Mouse (Mus musculus) megakaryocyte progenitor cell, adult 5-6 weeks (primary cell): ENCODE measurements around the gene Hebp1. TPM values are rescaled to one million over a fixed set of nuclear protein-coding genes. Genes with fewer than 3 reads are reported as not detected.

Source experiments
- ATAC-seq: replicated peaks from 2 replicates; pipeline ENCODE4 v1.8.0; 2016; ENCODE audit warnings: mild to moderate bottlenecking, moderate TSS enrichment, inconsistent platforms; ENCODE audit not compliant: poor library complexity
- total RNA-seq, 2 experiments: library from RNA; stranded (forward) in 1 of 2; stranded (reverse) in 1 of 2; fragments of 157-497, 149-512 nt in 1 of 2; fragments of 200-1000 nt in 1 of 2; gene quantifications; 2 replicates each; pipeline versions ENCODE4 v1.2.3 to v1.2.4; 2015 to 2017

Gene Hebp1
- total RNA-seq, 2 experiments from 2014 or later: 12.9 to 21.2 TPM

DNA sequence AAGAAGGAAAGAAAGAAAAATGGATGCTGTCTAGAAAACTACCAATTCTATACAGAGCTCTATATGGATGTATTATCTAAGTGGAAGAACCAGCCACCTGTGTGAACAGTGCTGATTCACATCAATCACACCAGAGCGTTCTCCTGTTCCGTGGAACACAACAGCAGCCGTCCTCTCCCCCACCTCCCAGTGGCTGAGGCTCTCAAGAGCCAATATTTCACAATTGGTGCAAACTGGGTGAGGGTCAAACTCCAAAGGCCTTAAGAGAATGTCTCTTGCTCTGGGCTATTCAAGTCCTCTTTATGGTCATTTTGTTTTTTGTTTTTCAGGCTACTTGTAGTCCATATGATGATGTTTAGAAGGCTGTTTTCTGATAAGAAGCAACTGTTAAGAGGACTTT is 32.6 kb downstream of the Hebp1 start:
- ATAC-seq: no peak

DNA sequence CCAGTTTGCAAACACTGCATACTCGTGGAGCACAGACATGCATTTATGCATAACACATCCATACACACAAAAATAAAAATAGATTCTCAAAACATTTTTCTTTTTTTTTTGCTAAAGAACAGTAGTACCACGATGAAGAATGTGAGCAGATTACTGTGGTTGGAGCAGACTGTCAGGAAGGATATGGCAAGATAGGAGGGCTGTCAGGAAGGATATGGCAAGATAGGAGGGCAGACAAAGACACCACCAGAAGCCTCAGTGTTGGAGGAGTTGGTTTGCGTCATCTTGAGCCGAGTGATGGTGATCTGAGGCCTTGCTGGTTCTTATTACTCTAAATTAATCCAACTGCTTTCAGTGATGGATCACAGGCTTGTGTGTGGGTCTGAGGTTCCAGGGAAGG is 35.0 kb downstream of the Hebp1 start:
- ATAC-seq: peak; percentile 34

DNA sequence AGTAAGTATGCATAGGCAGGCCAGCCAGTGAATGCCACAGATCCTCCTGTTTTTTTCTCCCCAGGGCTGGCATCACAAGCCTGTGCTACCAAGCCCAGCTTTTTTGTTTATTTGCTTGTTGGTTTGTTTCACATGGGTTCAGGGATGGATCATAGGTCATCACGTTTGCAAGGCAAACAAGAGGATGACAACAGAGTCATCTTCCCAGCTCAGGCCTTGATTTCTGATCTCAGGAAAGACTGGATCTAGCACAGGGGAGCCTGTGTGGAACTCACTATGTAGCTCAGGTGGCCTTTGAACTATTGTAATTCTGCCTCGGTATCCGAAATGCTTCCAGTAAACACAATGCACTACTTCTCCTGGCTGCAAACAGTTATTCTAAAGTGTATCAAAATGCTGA is 35.5 kb downstream of the Hebp1 start:
- no peak for ATAC-seq

DNA sequence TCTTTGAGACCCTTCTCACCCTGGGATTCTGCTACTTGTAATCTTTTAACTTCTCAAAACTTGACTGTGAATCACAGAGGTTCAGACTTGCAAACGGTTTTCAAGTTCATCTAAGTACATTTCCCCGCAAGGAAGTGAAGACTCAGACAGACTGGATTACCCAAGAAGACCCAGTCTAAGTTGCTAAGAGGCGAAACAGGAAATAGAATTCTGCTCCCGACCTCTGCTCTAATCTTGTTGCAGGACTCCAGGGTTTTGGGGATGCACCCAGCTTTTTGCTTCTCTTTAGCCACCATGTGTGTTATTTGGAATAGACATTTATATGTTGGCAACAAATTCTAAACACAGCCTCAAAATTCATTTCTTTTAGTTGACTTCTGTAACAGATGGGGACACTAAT is 36.5 kb downstream of the Hebp1 start:
- peak; percentile 22; the same call in 1 of the 2 replicates for ATAC-seq

DNA sequence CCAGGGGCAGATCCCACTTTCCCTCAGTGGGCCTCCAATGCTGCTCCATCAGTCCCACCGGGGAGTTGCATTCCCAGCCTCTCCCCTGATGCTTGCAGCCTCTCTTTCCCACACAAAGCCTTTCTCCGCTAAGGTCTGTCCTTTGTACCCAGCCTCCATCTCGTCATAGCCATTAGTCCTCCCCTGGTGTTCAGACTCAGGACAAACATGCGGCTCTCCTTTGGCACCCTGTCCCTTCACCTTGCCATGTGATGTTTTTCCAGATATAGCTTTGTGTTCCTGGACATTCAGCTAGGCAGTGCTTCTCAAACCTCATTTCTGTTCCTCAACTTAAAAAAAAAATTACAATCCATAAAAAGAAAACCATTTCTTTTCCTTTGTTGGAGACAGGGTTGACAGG is 39.3 kb downstream of the Hebp1 start:
- no peak for ATAC-seq

DNA sequence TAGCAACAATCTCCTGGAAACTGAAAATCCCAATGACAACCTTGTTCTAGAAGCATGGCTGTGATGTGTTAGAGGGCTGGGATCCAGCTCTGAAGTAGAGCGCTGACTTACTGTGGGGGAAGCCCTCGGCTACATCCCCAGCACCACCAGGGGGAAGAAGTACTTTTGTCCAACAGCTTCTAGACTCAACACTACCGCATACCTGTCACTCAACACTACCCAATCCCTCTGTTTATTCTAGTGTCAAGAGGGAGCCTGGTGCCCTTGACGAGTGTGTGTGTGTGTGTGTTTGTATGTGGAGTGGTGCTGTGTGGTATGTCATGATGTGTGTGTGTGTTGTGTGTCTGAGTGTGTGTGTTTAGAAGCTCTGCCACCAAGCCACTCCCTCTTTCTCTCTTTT is 40.3 kb downstream of the Hebp1 start:
- ATAC-seq: 0 out of 2 replicates have a peak, but pooled peaks have one; percentile 9

DNA sequence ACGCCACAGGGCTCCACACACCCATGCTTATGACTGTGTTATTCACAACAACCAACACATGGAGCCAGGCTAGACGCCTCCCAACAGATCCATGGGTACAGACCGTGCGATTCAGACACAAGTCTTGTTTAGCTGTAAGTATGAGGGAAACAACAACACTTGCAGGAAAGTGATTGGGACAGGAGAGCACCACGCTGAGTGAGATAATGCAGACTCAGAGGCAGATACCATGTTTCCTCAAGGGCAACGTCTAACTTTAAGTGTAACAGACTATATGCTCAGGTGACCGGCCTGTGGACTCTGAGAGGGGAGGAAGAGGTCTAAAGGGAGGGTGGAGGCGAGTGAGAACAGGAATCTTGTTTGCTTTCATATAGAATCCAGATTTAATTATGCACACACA is 41.2 kb downstream of the Hebp1 start:
- ATAC-seq: peak; percentile 46

DNA sequence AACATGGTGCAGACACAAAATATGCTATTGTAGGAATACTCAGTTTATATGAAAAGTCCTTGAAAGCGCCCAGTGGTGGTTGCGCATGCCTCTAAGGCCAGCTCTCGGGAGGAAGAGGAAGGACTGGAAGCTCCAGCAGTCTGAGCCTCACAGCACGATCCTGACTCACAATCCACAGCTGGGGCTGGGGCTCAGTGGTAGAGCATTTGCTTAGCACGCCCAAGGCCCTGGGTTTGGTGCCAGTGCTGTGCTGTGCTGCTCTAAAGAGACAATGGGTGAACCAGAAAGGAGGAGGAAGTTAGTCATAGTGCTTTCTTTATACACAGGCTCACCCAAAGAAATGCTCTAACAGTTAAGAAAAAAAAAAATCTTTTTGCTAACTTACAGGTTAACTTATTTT is 44.1 kb downstream of the Hebp1 start:
- no peak for ATAC-seq

DNA sequence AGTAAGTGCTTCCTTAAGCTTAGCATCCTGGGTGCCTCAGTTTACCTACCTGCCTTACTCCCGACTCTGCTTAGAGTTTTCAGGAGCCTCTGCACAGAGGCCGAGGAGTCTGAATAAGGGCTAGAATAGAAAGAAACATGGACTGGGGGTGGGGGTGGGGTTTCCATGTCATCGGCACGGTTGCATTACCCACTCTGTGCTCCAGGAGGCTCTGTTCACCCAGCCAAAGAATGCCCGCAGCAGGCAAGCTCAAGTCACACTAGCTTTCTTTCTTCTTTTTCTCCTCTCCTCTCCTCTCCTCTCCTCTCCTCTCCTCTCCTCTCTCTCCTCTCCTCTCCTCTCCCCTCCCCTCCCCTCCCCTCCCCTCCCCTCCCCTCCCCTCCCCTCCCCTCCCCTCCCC is 47.5 kb downstream of the Hebp1 start:
- ATAC-seq: peak; percentile 97

DNA sequence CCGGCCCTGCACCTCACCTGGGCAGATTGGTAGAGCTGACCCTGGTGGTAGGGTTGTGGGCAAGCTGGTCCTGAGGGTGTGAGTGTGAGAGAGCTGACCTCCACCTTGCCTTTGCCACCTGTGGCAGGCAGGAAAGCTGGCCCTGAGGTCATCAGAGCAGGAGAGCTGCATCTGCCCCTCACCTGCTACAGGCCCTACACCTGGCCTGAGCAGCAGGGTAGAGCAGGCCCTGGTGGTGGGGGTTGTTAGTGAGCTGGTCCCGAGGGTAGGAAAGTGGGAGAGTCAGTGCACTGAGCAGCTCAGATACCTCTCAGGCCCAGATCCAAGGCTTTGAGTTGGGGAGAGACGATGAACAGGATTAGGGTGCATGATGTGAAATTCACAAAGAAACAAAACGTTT is 48.1 kb downstream of the Hebp1 start:
- no peak for ATAC-seq

DNA sequence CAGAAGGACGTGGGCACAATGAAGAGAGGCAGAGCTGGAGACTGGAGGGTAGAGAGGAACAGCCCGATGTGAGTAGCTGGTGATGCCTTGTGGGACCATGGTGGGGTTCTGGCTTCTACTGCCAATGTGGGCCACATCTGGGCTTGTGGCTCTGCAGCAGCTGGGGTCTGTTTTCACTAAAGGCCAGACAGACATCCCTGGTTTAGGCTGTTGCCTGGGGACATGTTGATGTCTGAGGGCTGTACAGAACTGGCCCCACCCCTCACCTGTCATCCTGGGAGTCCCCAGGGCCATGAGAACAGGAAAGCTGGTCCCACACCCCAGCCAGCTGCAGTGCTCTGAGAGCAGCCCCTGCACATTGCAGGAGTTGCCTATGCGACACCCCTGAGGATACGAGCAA is 48.6 kb downstream of the Hebp1 start:
- ATAC-seq: no peak

DNA sequence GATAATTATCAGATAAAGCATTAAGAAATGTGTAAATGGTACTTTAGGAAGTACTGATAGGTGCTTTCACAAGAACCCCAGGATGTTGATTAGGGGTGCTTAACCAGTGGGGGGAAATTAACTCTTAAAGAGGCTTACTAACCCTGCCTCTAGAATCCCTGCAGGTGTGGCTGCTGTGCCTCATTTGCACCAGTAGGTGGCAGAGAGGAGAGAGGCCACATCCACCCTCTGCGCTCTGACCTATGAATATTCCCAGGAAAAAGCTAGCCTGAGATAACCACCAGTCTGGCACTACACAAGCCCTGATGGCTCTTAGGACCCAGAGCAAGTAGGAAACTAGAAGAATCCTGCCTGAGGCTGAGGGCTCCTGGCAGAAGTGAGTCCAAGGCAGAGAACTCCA is 49.3 kb downstream of the Hebp1 start:
- peak; percentile 65 for ATAC-seq

DNA sequence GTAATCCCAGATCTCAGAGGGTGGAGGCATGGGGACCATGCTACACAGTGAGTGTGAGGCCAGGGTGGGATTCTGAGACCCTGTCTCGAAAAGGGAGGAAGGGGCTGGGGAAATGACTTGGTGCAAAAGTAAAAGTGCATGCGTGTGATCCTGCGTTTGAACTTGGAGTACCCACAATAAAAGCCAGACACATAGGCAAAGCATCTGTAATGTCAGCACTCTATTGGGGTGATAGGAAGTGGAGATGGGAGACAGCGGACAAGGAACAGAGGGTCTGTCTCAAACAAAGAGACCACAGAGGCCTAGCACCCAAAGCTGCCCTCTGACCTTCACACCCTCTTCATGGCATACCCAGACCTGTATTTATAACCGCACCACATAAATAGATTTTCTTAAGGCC is 51.8 kb downstream of the Hebp1 start:
- ATAC-seq: no peak

DNA sequence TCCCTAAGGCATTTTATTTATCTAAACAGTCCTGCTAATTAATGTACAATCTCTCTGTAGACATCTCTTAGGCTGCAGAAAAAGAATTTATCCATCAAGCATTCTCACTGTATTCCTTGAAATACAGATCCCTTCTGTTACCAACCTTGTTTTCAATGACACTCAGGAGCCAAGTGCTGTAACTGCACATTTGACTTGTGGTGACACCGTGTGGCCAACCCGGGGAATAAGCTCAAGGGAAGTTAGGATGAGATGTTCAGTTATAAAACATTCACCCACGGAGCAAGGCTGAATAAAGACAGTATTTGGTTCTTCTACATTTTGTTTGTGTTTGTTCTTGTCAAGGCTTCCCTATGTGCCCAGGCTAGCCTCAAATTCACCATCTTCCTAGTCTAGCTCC is 53.3 kb downstream of the Hebp1 start:
- ATAC-seq: peak; percentile 87

DNA sequence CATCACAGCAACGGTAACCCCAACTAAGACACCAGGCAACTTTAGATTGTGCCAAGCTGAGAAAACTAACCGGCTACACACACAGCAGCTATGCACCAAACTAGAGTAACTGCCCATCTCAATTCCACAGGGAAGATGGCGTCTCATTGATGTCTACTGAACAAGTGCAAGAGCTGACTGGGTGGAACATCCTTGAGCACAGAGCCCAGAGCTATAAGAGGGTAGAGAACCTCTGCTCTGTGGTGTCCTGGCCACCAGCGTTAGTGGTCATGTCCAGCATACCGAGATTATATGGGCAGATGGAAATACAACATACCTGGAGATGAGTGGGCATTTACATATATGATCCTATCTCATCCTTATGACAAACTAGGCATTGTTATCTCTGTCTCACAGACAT is 54.7 kb downstream of the Hebp1 start:
- no peak for ATAC-seq

DNA sequence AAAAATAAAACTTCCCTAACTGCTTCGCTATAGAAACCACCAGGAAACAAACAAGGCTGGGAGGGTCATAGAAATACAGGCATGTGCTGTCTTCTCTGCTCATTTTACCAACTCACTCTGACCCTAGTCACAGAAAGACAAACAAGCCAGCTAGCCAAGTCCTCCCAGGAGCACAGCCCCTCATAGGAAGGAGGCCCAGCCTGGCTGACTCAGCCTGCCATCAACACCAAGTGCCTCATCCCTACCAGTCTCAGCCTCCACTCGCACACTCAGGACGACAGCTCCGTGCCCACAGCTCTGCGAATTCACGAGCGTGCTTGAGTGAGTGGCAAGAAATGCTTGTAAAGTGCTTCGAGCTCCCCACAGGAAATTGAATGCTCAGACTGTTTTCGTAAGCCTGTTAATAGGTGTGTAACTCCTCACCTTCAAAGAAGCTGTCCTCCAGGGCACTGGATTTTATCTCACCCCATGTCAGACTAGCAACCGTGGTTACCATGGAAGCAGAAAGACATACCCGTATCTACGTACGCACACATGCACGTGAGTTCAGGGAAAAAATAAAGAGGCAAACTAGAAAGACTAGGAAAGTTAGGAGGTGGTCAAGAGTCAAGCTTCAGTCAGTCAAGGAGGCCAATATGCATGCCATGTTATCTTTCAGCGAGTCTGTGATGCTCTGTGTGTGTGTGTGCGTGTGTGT is 56.2 kb downstream of the Hebp1 start:
- ATAC-seq: no peak; the same call in 1 of the 2 replicates

DNA sequence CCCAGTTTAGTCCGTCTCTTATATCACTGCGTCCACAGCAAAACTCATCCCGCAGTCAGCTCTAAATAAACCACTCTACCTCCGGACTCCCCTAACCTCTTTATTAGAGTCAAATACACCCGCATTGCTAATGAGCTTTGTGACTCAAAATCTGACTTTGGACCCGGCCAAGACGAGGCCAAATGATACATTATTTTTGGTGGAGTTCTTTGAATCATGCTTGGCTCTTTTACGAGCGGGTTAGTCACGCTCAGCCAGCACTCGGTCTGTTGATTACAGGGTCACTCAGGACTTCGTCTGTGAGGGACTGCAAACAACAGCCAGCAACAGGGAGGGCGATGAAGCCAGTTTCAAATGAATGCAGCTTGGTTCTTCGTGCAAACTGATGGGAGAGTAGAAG is 59.1 kb downstream of the Hebp1 start:
- no peak for ATAC-seq

DNA sequence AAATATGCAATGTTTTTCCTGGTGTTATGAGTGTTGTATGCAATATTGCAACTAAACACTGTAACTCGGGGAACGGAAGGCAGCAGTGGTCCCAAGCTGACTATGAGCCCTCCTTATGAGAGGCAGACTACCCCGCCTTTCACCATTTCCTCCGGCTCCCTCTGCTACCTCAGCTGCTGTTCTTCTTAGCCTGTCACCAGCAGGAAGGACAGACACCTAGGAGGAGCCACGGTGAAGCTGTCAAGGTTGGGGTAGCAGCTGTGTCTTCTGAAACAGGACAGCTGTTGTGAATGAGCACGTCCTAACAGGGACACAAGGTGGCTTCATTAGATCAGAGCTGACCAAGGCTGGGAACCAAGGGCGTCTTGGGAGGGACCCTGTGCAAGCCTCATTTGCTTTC is 59.6 kb downstream of the Hebp1 start:
- no peak for ATAC-seq

DNA sequence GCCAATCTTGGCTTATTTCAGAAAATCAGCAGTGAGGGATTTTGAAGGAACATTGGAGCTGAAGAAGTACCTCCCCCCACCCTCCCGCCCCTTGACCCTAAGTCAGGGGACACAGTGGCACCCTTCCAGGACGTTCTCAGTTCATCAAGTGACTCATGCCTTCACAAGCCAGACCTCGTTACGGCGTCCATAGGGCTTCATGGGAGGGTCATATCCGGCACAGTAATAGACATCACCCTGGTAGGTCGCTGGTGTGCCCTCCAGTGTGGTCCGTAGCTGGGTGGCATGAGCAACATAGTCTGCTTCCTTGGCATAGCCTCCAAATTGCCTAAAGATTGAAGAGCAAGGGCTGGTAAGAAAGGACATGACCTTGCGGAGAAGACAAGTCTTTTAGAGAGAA is 60.1 kb downstream of the Hebp1 start:
- no peak for ATAC-seq

DNA sequence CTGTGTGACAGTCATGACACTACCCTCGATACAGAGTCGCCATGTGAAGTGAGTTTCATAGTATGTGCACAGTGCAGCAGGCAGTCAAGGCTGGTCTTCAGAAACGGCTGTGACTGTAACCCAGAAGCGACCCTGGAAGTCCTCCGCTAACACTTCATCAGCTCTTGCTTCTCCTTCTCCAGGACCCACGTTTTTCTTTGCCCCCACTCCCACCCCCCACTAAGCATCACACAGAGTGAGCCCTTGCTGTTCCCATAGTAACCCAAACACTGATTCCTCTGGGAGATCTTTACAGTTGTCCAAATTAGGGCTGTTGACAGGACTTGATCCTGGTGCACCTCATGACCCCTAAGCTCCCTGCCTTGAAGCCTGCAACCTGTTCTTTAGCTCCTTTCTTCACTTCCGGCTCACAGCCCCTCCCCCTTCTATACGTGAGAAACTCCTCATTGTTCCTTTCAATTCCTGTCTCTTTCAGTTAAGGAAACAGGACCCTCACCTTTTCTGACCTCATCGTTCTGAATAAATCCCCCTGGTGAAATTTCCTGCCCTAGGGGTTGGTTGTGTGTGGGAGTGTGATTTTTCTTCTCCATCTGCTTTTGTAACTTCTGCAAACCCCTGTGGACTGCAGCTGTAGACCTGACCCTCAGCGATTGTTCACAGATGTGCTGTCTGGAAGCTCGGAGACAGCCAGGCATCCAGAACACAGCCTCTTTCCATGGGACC is 61.2 kb downstream of the Hebp1 start:
- ATAC-seq: no peak

DNA sequence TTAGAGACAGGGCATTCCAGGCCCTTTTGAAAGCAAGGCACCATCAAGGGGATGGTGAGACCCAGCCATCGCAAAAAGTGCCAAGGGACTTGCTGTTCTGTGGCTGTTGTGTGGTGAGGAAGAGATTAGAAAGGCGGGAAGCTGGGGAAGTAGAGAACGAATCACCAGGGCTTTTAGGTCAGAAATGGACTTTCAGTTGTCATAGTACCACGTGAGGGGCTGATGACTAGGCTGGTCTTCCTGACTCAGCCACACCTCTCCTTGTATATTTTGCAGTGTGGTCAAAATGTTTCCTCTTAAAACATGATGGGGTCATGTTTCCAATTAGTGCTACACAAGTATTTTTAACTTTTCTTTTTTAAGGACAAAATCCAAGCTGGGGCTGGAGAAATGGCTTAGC is 62.1 kb downstream of the Hebp1 start:
- peak; percentile 72 for ATAC-seq

DNA sequence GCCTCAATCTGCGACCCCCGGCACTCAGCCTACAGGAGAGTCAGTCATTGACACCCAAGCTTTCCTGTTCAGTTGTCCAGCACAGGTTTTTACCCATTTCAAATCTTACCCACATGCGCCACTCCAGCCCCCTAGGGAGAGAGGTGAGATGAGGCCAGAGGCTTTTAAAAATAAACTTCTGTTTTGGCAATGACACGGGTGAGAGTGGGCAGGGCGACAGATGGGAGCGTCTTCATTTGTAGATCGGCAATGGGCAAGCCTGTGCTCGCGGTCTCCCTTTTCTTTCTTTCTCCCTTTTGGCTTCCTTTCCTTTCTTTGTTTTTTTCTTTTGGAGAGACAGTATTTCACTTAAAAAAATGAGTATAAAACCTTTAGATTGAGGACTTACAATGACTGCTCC is 64.3 kb downstream of the Hebp1 start:
- ATAC-seq: no peak

DNA sequence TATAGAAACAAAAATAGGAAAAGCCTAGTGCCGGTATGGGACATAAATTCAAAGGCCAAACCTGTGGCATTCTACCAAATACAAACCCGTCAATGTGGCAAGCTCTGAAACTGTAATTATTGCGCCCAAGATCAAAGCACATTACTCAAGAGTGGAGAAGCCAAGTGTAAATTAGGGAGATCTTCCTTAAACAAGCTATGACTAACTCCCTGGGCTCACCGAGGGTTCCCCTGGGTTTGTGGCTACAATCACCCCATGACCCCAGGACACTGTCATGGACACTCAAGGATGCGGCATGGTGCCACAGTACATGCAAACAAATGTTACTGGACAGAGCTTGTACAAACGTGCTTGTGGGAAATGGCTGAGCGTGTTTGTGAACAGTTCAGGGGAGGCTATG is 64.7 kb downstream of the Hebp1 start:
- no peak for ATAC-seq
